20 mouse cellular contexts compared by ENCODE assay signal in the genomic region with DNA sequence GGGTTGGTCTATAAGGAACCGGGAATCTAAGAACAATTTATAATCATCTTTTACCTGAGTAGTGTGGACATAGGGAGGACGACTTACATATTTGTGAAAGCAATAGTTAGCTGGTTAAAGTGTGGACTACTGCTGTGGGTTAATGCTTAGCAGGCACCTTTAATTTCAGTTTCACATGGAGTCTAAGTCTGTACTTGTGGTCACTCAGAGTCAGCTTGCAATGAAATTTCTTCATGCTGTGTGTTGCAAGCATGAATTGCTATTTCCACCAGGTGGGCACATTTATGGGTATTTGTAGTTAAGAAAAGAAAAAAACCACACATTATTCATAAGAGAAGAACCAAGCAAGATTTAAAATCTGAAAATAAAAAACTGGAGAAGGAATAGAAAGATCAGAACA.
A peak's percentile ranks its signal among the peaks of the same experiment; 100 is the strongest.
DNase-seq lines count a peak whose midpoint lies in the region; ATAC-seq lines count a peak whose summit lies in the region.
"Had no signal": no experiment of that assay in that cellular context is flagged by ENCODE, and none has a peak within 500 bp of the region (broad histone marks: within the 10 kb centered on the region; RNA-seq: fewer than 3 reads in every experiment).

No protein-coding gene starts in this region.

- DNase-seq in 416B (ENCODE audit: low read depth): peak; percentile 72
- no peak for DNase-seq in urinary bladder, adult 2 months (ENCODE audit: low spot score)
- DNase-seq: adrenal gland, adult 8-10 months; adrenal gland, postnatal 14 days; adrenal gland, postnatal 36 days; B cell, adult 2 months; cerebellum, adult 11-12 months; cerebellum, adult 2 months; cerebellum, adult 9-10 months; cerebellum, postnatal 10 days; cerebellum, postnatal 36 days; forebrain, postnatal 0 days had no signal

- peak; percentile 71 for ATAC-seq in common myeloid progenitor, adult 5-6 weeks (replicated peaks; ENCODE audit: low read depth, poor library complexity, severe bottlenecking)
- peak; percentile 81 for ATAC-seq in megakaryocyte progenitor cell, adult 5-6 weeks (replicated peaks; ENCODE audit: poor library complexity)
- ATAC-seq in frontal cortex, adult (ENCODE audit: low TSS enrichment): no peak
- ATAC-seq: activated CD4-positive, CD25-positive, alpha-beta regulatory T cell, adult 4 months; CD4-positive, CD25-positive, alpha-beta regulatory T cell, adult 4 months; forebrain, embryonic 13.5 days; forebrain, embryonic 15.5 days; forebrain, postnatal 0 days; Patski had no signal
